Mouse (Mus musculus): ENCODE measurements around the gene Lrrfip1. TPM values are rescaled to one million over a fixed set of nuclear protein-coding genes. Genes with fewer than 3 reads are reported as not detected.

Lrrfip1 gene
- polyA plus RNA-seq, 1 experiment from 2014 or later: 58.6 TPM

Other genes starting within 250 kb of the Lrrfip1 start
- gene Col6a3, start 154.8 kb upstream of the Lrrfip1 start, polyA plus RNA-seq (2014; fragmentation: Nextera tagmentation; extraction: Ambion mirVana): 262 and 324 TPM in 2 replicates
- gene Mlph, start 83.7 kb upstream of the Lrrfip1 start, polyA plus RNA-seq (2014; fragmentation: Nextera tagmentation; extraction: Ambion mirVana): 0.86 and 1.1 TPM in 2 replicates
- not detected in 2 replicates for gene Prlh, start 45.6 kb upstream of the Lrrfip1 start, polyA plus RNA-seq (2014; fragmentation: Nextera tagmentation; extraction: Ambion mirVana)
- gene Rab17, start 29.1 kb upstream of the Lrrfip1 start, polyA plus RNA-seq (2014; fragmentation: Nextera tagmentation; extraction: Ambion mirVana): 2.4 and 2.5 TPM in 2 replicates
- 0.85 and 1.1 TPM in 2 replicates for gene Rbm44, start 146.4 kb downstream of the Lrrfip1 start, polyA plus RNA-seq (2014; fragmentation: Nextera tagmentation; extraction: Ambion mirVana)
- 13.5 and 21.7 TPM in 2 replicates for gene Ramp1, start 181.1 kb downstream of the Lrrfip1 start, polyA plus RNA-seq (2014; fragmentation: Nextera tagmentation; extraction: Ambion mirVana)